Mouse (Mus musculus) gastrocnemius, postnatal 14 days (tissue): ENCODE measurements around the gene Gm20388. TPM values are rescaled to one million over a fixed set of nuclear protein-coding genes. Genes with fewer than 3 reads are reported as not detected.

Experiments used
- DNase-seq: peaks from one replicate; pipeline ENCODE4 v3.0.0; 2021; ENCODE audit warnings: mixed read lengths
- intact Hi-C: fragments of 180-260 bp; cut with DNase I; formaldehyde crosslinking; loops from one replicate; pipeline ENCODE4 v1.15.1; 2025; ENCODE audit warnings: low total_unique reads
- microRNA-seq, 2 experiments: library from miRNA; unstranded; fragments of <30 nt; microRNA quantifications; one replicate each; pipeline ENCODE4 v1.2.0; 2021
- total RNA-seq, 2 experiments: library from RNA; stranded (reverse); gene quantifications; 2 replicates each; pipeline ENCODE4 v1.2.3; 2021

The Gm20388 gene
- total RNA-seq, 2 experiments from 2014 or later = 5.6 to 6.0 TPM

GRCm38 (mm10) chr8:124391191-124391590, 4480.6 kb downstream of the Gm20388 start:
- DNase-seq = no peak
- intact Hi-C loops = no loop called here

GRCm38 (mm10) chr8:124392271-124393012, 4481.8 kb downstream of the Gm20388 start:
- intact Hi-C loops = no loop called here
- no peak for DNase-seq

- intact Hi-C loops = no loop called here
- no peak for DNase-seq
Measured at GRCm38 (mm10) chr8:124393013-124393412, 4482.4 kb downstream of the Gm20388 start.

GRCm38 (mm10) chr8:124393927-124394326, 4483.3 kb downstream of the Gm20388 start:
- no peak for DNase-seq
- intact Hi-C loops = no loop called here

DNA sequence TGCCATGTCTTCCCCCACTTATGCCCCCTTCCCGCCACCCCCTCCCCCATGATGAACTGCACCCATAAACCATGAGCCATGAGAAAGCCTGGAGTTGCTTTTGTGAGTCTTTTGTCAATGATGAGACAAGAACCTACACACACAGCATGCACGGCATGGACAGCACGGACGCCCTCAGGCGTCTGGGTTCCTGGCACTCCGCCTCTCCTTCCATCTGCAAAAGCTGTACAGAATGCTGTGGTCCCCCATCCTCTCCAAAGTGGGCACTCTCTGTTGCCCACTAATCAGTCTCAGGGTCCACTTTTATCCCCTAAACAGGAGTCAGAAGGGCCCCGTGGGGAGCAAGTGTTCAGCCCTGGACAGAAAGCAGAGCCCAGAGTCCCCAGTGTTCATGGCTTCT, 4484.3 kb downstream of the Gm20388 start:
- DNase-seq = no peak
- intact Hi-C loops = loop anchor here (5.0 kb wide), 1 partner anchor 177 kb away; no protein-coding TSS in a partner anchor

Small RNA genes within 50 kb of the gene (microRNA-seq; reads per million reads assigned to microRNA genes)
- gene Gm22715 (0 reads per million in 2 experiments), gene Gm24366 (0 reads per million in 2 experiments), gene Gm27530 (0 reads per million in 2 experiments), gene Mir1967 (0 reads per million in 2 experiments), gene Mir6396 (0 reads per million in 2 experiments), gene Mir7079 (0 reads per million in 2 experiments), gene Mir7080 (0.32 to 1.0 reads per million in 2 experiments), gene Mir7237 (0 to 0.50 reads per million in 2 experiments), gene Mir7687 (0.32 to 1.0 reads per million in 2 experiments)

Other genes with a start within 250 kb of the Gm20388 start
- gene Wfdc1, start 244.5 kb upstream of the Gm20388 start, total RNA-seq = 10 to 100 TPM; 65.6 to 68.3 TPM
- gene Atp2c2, start 210.8 kb upstream of the Gm20388 start, total RNA-seq = under 1 TPM in 1 of 2 experiments, not detected in 1; 0.12 TPM
- gene Tldc1, start 132.4 kb upstream of the Gm20388 start, total RNA-seq = 1 to 10 TPM; 4.1 to 4.3 TPM
- 10 to 100 TPM; 18.3 to 24.5 TPM for gene Cotl1, start 70.3 kb upstream of the Gm20388 start, total RNA-seq
- 1 to 10 TPM; 2.2 to 2.7 TPM for gene Klhl36, start 48.6 kb upstream of the Gm20388 start, total RNA-seq
- 10 to 100 TPM; 41.1 to 49.5 TPM for gene Usp10, start 481 bp upstream of the Gm20388 start, total RNA-seq
- 1 to 10 TPM; 5.7 to 5.9 TPM for gene Crispld2, start 81.6 kb downstream of the Gm20388 start, total RNA-seq
- gene Zdhhc7, start 190.6 kb downstream of the Gm20388 start, total RNA-seq = 10 to 100 TPM; 21.0 to 21.2 TPM
- gene 6430548M08Rik, start 203.3 kb downstream of the Gm20388 start, total RNA-seq = 10 to 100 TPM; 16.7 to 20.3 TPM